11 mouse cellular contexts compared by ENCODE assay signal in the genomic region with DNA sequence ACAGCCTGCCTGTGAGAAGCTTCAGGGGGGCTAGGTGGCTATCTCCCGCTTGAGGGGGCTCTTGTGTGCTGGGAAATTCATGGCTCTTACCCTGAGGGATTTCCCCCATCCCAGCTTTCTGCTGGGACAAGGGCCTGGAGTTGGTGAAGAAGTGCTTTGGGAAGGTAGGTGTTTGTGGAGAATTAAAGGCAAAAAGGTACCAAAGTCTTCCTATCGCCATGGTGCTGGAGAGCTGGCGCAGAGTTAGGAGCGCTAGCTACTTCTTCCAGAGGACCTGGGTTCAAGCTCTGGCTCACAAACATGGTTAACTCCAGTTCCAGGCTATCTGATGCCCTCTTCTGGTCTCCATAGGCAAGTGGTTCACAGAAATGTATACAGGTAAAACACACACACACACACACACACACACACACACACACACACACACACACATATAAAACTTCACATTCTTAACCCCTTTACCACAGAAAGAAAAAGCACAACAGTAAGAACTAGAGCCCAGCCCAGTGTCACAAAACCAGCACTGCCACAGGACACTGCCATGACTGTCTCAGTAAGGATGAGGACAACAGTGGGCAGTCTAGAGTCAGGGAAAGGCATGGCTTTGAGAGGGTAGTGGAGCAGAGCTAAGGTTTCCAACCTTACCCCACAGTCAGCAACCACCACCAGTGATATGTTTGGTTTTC. TPM values are rescaled to one million over a fixed set of nuclear protein-coding genes. Genes with fewer than 3 reads are reported as not detected.
DNase-seq lines count a peak whose midpoint lies in the region; ATAC-seq lines count a peak whose summit lies in the region.
"Had no signal": no experiment of that assay in that cellular context is flagged by ENCODE, and none has a peak within 500 bp of the region (broad histone marks: within the 10 kb centered on the region; RNA-seq: fewer than 3 reads in every experiment).

No protein-coding gene starts in this region.

- DNase-seq in forebrain, embryonic 10.5 days (ENCODE audit: extremely low spot score, low spot score): no peak
- DNase-seq in kidney, adult 9 months: no peak
- peak; percentile 24 for DNase-seq in Muller cell, postnatal 12 days (ENCODE audit: inconsistent ontology term)
- no peak for DNase-seq in embryo, embryonic 10.5 days (ENCODE audit: low spot score)
- DNase-seq: spleen, adult 18-20 months had no signal

- H3K4me1 ChIP-seq in forebrain, embryonic 10.5 days: peaks cover 59% of the 10 kb centered on the region
- H3K4me1 ChIP-seq in forebrain, embryonic 16.5 days (replicated peaks; ENCODE audit: control insufficient read depth, insufficient read depth, low read length): peaks cover 15% of the 10 kb centered on the region
- peaks cover 45% of the 10 kb centered on the region for H3K4me1 ChIP-seq in kidney, embryonic 16.5 days (ENCODE audit: insufficient read depth, low read length)
- peaks cover 74% of the 10 kb centered on the region for H3K4me1 ChIP-seq in liver, embryonic 12.5 days

- H3K4me3 ChIP-seq in forebrain, embryonic 10.5 days: no peak overlapping the region
- no peak overlapping the region for H3K4me3 ChIP-seq in forebrain, embryonic 16.5 days (replicated peaks; ENCODE audit: low read length)
- H3K4me3 ChIP-seq in kidney, embryonic 16.5 days (ENCODE audit: low read length): 0 out of 2 replicates have a peak overlapping the region, but pooled peaks have one; percentile 2
- H3K4me3 ChIP-seq in liver, embryonic 12.5 days: peak overlapping the region; percentile 92
- H3K4me3 ChIP-seq: neural tube, embryonic 13.5 days had no signal

- 95% methylated on average over 4 of the region's 4 CpGs for WGBS in forebrain, embryonic 10.5 days
- 89% methylated on average over 4 of the region's 4 CpGs for WGBS in forebrain, embryonic 16.5 days
- 90% methylated on average over 4 of the region's 4 CpGs for WGBS in kidney, embryonic 16.5 days
- WGBS in liver, embryonic 12.5 days (ENCODE audit: insufficient replicate concordance): 79% methylated on average over 4 of the region's 4 CpGs

- 0 out of 2 replicates have a peak, but pooled peaks cover 8% of the 10 kb centered on the region for H3K27me3 ChIP-seq in forebrain, embryonic 10.5 days (ENCODE audit: poor library complexity, severe bottlenecking)
- no peaks in the 10 kb centered on the region for H3K27me3 ChIP-seq in forebrain, embryonic 16.5 days (replicated peaks; ENCODE audit: control insufficient read depth, insufficient read depth, low read length)
- H3K27me3 ChIP-seq in kidney, embryonic 16.5 days (ENCODE audit: insufficient read depth, low read length): no peaks in the 10 kb centered on the region
- H3K27me3 ChIP-seq in liver, embryonic 12.5 days (replicated peaks): no peaks in the 10 kb centered on the region
- H3K27me3 ChIP-seq: embryonic facial prominence, embryonic 15.5 days; neural tube, embryonic 13.5 days had no signal

- no peak overlapping the region for H3K9ac ChIP-seq in forebrain, embryonic 16.5 days (replicated peaks; ENCODE audit: low read depth, low read length)
- peak overlapping the region; percentile 56; the same call in 1 of the 2 replicates for H3K9ac ChIP-seq in kidney, embryonic 16.5 days (replicated peaks; ENCODE audit: low read length)
- H3K9ac ChIP-seq in liver, embryonic 12.5 days: peak overlapping the region; percentile 96
- H3K9ac ChIP-seq: embryonic facial prominence, embryonic 15.5 days; neural tube, embryonic 13.5 days had no signal

- H3K9me3 ChIP-seq in forebrain, embryonic 10.5 days: no peaks in the 10 kb centered on the region
- no peaks in the 10 kb centered on the region for H3K9me3 ChIP-seq in forebrain, embryonic 16.5 days (ENCODE audit: control insufficient read depth, low read length)
- no peaks in the 10 kb centered on the region for H3K9me3 ChIP-seq in kidney, embryonic 16.5 days (ENCODE audit: low read length)
- H3K9me3 ChIP-seq in liver, embryonic 12.5 days (replicated peaks): no peaks in the 10 kb centered on the region
- H3K9me3 ChIP-seq: embryonic facial prominence, embryonic 15.5 days; neural tube, embryonic 13.5 days had no signal

- peaks cover 4% of the 10 kb centered on the region for H3K36me3 ChIP-seq in forebrain, embryonic 10.5 days (replicated peaks)
- no peaks in the 10 kb centered on the region for H3K36me3 ChIP-seq in forebrain, embryonic 16.5 days (ENCODE audit: control insufficient read depth, insufficient read depth)
- H3K36me3 ChIP-seq in kidney, embryonic 16.5 days (ENCODE audit: insufficient read depth, low read length): no peaks in the 10 kb centered on the region
- peaks cover 42% of the 10 kb centered on the region for H3K36me3 ChIP-seq in liver, embryonic 12.5 days

- no peak for ATAC-seq in forebrain, embryonic 16.5 days
- no peak for ATAC-seq in kidney, embryonic 16.5 days (ENCODE audit: low FRiP score, low TSS enrichment)
- no peak for ATAC-seq in liver, embryonic 12.5 days
- ATAC-seq in CD4-positive, CD25-positive, alpha-beta regulatory T cell, adult 4 months: no peak

- no peak overlapping the region for H3K4me2 ChIP-seq in forebrain, embryonic 16.5 days (ENCODE audit: low read length)
- H3K4me2 ChIP-seq in kidney, embryonic 16.5 days (replicated peaks; ENCODE audit: low read depth, low read length): peak overlapping the region; percentile 76; the same call in 1 of the 2 replicates
- peak overlapping the region; percentile 83 for H3K4me2 ChIP-seq in liver, embryonic 12.5 days

- H3K27ac ChIP-seq in forebrain, embryonic 10.5 days: peak overlapping the region; percentile 54; the same call in 1 of the 2 replicates
- H3K27ac ChIP-seq in forebrain, embryonic 16.5 days (ENCODE audit: low read length): no peak overlapping the region
- H3K27ac ChIP-seq in kidney, embryonic 16.5 days (ENCODE audit: low read length): peak overlapping the region; percentile 76
- peak overlapping the region; percentile 90 for H3K27ac ChIP-seq in liver, embryonic 12.5 days
- H3K27ac ChIP-seq: neural tube, embryonic 13.5 days had no signal

RNA-seq across cellular contexts. Expression of gene Plekho2, which starts 2.2 kb away (rescaled TPM):
- polyA plus RNA-seq in forebrain, embryonic 10.5 days (2016; fragmentation: Nextera tagmentation; extraction: Ambion mirVana): 11.1 and 11.9 TPM in 2 replicates
- polyA plus RNA-seq in forebrain, embryonic 16.5 days (2015; fragmentation: Nextera tagmentation; extraction: Ambion mirVana): 4.7 and 5.7 TPM in 2 replicates
- 18.7 and 19.4 TPM in 2 replicates for polyA plus RNA-seq in kidney, embryonic 16.5 days (2015; fragmentation: Nextera tagmentation; extraction: Ambion mirVana)
- 37.2 and 39.1 TPM in 2 replicates for polyA plus RNA-seq in liver, embryonic 12.5 days (2016; fragmentation: Nextera tagmentation; extraction: Ambion mirVana)
- 10 to 100 TPM; 53.6 to 81.0 TPM for polyA plus RNA-seq in CD4-positive, CD25-positive, alpha-beta regulatory T cell, adult 4 months (2017; shearing (Covaris generic))

RNA-seq across cellular contexts. Expression of gene Pif1, which starts 9.3 kb away (rescaled TPM):
- 30.9 and 31.9 TPM in 2 replicates for polyA plus RNA-seq in forebrain, embryonic 10.5 days (2016; fragmentation: Nextera tagmentation; extraction: Ambion mirVana)
- polyA plus RNA-seq in forebrain, embryonic 16.5 days (2015; fragmentation: Nextera tagmentation; extraction: Ambion mirVana): 8.9 and 10.2 TPM in 2 replicates
- 15.5 and 16.9 TPM in 2 replicates for polyA plus RNA-seq in kidney, embryonic 16.5 days (2015; fragmentation: Nextera tagmentation; extraction: Ambion mirVana)
- 16.1 and 17.4 TPM in 2 replicates for polyA plus RNA-seq in liver, embryonic 12.5 days (2016; fragmentation: Nextera tagmentation; extraction: Ambion mirVana)
- 1 to 10 TPM in 1 of 2 experiments, under 1 TPM in 1; 0.73 to 1.1 TPM for polyA plus RNA-seq in CD4-positive, CD25-positive, alpha-beta regulatory T cell, adult 4 months (2017; shearing (Covaris generic))

RNA-seq across cellular contexts. Expression of gene Rbpms2, which starts 51.8 kb away (rescaled TPM):
- 24.2 and 24.7 TPM in 2 replicates for polyA plus RNA-seq in forebrain, embryonic 10.5 days (2016; fragmentation: Nextera tagmentation; extraction: Ambion mirVana)
- 3.2 and 3.4 TPM in 2 replicates for polyA plus RNA-seq in forebrain, embryonic 16.5 days (2015; fragmentation: Nextera tagmentation; extraction: Ambion mirVana)
- polyA plus RNA-seq in kidney, embryonic 16.5 days (2015; fragmentation: Nextera tagmentation; extraction: Ambion mirVana): 34.4 and 36.3 TPM in 2 replicates
- 19.2 and 19.3 TPM in 2 replicates for polyA plus RNA-seq in liver, embryonic 12.5 days (2016; fragmentation: Nextera tagmentation; extraction: Ambion mirVana)
- polyA plus RNA-seq in CD4-positive, CD25-positive, alpha-beta regulatory T cell, adult 4 months (2017; shearing (Covaris generic)): 1 to 10 TPM in 1 of 2 experiments, under 1 TPM in 1; 0.23 to 3.0 TPM

RNA-seq across cellular contexts. Expression of gene Ankdd1a, which starts 57.7 kb away (rescaled TPM):
- polyA plus RNA-seq in forebrain, embryonic 10.5 days (2016; fragmentation: Nextera tagmentation; extraction: Ambion mirVana): not detected in 2 replicates
- 0.24 and 0.46 TPM in 2 replicates for polyA plus RNA-seq in forebrain, embryonic 16.5 days (2015; fragmentation: Nextera tagmentation; extraction: Ambion mirVana)
- not detected in 2 replicates for polyA plus RNA-seq in kidney, embryonic 16.5 days (2015; fragmentation: Nextera tagmentation; extraction: Ambion mirVana)
- not detected in 2 replicates for polyA plus RNA-seq in liver, embryonic 12.5 days (2016; fragmentation: Nextera tagmentation; extraction: Ambion mirVana)
- polyA plus RNA-seq in CD4-positive, CD25-positive, alpha-beta regulatory T cell, adult 4 months (2017; shearing (Covaris generic)): under 1 TPM in 1 of 2 experiments, not detected in 1; 0.35 TPM

Comparison
In these comparisons a context has a peak if more than half of its experiments do, and no peak if none do; other contexts are left out.
1. H3K4me3 ChIP-seq: peak in kidney, embryonic 16.5 days (single experiment) and liver, embryonic 12.5 days (single experiment); none in forebrain, embryonic 10.5 days (single experiment) and forebrain, embryonic 16.5 days (single experiment).